Mouse (Mus musculus) ES-Bruce4 (cell line): ENCODE results near the gene Pdgfb.

ENCODE experiments used
- CTCF ChIP-seq: IDR thresholded peaks from one replicate; pipeline ENCODE4 v1.8.1; 2011; ENCODE audit warnings: low read depth, low read length
- EP300 ChIP-seq: IDR thresholded peaks from 2 replicates; pipeline ENCODE4 v1.6.1; 2011; ENCODE audit warnings: low read depth, low read length; ENCODE audit not compliant: insufficient read depth
- POLR2A ChIP-seq: IDR thresholded peaks from one replicate; pipeline ENCODE4 v1.8.1; 2011; ENCODE audit warnings: low read length; ENCODE audit not compliant: insufficient read depth

- TF ChIP-seq CTCF (no peak), POLR2A (no peak), EP300 (no peak)
Measured at GRCm38 (mm10) chr15:79956559-79956958, 58.2 kb downstream of the Pdgfb start.
